Mouse (Mus musculus): ENCODE measurements around the gene Pkmyt1. TPM values are rescaled to one million over a fixed set of nuclear protein-coding genes. Genes with fewer than 3 reads are reported as not detected.

Pkmyt1 gene
- polyA plus RNA-seq (2014; fragmentation: Nextera tagmentation; extraction: Ambion mirVana) = 27.2 and 28.1 TPM in 2 replicates

DNA sequence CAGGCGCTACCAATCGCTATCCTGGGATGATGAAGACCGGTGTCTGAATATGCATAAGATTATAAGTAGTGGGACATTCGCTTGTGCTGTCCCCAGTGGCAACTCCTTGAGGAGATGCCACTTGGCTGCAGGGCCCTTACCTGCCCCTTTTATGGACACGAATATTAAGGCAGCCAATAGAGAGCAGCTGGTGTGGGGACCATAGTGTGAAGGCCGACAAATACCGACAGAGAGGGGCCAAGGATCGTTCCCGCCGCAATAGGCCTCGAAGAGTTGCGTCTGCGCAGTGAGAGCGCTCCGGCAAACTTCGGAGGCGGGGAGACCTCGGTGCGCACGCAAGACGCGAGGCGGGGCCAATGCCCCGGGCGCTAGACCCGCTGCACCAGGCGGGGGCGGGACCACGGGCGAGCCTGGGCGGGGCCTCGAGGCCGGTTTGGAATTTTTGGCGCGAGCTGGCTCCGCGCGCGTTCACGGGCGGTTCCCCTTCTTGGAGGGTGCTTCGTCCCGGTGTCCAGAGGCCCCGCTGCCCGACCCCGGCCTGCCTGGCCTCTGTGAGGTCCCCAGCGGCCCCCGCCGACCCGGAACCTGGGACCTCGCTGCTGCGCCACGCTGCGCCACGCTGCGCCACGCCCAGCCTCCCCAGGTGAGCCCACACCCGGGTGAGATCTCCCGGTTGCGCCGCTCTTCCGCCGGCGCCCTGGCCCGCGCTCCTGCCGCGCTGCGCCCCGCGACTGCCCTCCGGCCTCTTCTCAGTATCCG, at the start of gene Pkmyt1:
Pkmyt1 (plus strand) TSS at position 338 of the 759 bp plus-strand sequence.
- H3K27me3 ChIP-seq (ENCODE audit: control insufficient read depth, insufficient read depth, low read length) = no peaks in the 10 kb centered on the region
- ATAC-seq (ENCODE audit: insufficient number of reproducible peaks, insufficient read depth, low FRiP score, low read depth) = peak; percentile 93

GRCm38 (mm10) chr17:23676473-23677031, 49.6 kb upstream of the Pkmyt1 start:
- H3K4me3 ChIP-seq (ENCODE audit: control insufficient read depth in 1 of 2, insufficient read depth in 1 of 2, low read depth in 1 of 2, low read length in 2 of 2) = peak overlapping the region; percentile 72 to 95
- H3K36me3 ChIP-seq (ENCODE audit: control insufficient read depth, insufficient read depth, low read length) = no peaks in the 10 kb centered on the region
- peak overlapping the region; percentile 85 for H3K4me2 ChIP-seq (ENCODE audit: low read length)
- H3K4me1 ChIP-seq (ENCODE audit: control insufficient read depth in 2 of 2, insufficient read depth in 2 of 2, low read length in 2 of 2) = peaks cover 18 to 40% of the 10 kb centered on the region in 2 experiments
- peak overlapping the region; percentile 91 for H3K9ac ChIP-seq (ENCODE audit: low read length)
- ATAC-seq (ENCODE audit: insufficient number of reproducible peaks, insufficient read depth, low FRiP score, low read depth) = peak; percentile 48
- H3K9me3 ChIP-seq (ENCODE audit: control insufficient read depth, low read length) = no peaks in the 10 kb centered on the region
- peaks cover 39% of the 10 kb centered on the region for H3K27me3 ChIP-seq (ENCODE audit: control insufficient read depth, insufficient read depth, low read length)
- under 1% methylated on average over 37 of the region's 37 CpGs for WGBS
- H3K27ac ChIP-seq (replicated peaks in 1 of 2; ENCODE audit: control insufficient read depth in 1 of 2, insufficient read depth in 1 of 2, low read depth in 2 of 2, low read length in 2 of 2) = peak overlapping the region; percentile 97 to 99

More for the DNA sequence above, at the start of gene Pkmyt1:
- Histone ChIP-seq H3K4me3 (ENCODE audit: control insufficient read depth in 1 of 2, insufficient read depth in 1 of 2, low read depth in 1 of 2, low read length in 2 of 2) (peak within 1 kb of the TSS; percentile 88 to 100), H3K9me3 (ENCODE audit: control insufficient read depth, low read length) (no peaks in the 10 kb centered on the region), H3K36me3 (ENCODE audit: control insufficient read depth, insufficient read depth, low read length) (no peaks in the 10 kb centered on the region), H3K9ac (ENCODE audit: low read length) (peak within 1 kb of the TSS; percentile 87), H3K4me1 (ENCODE audit: control insufficient read depth in 2 of 2, insufficient read depth in 2 of 2, low read length in 2 of 2) (peaks cover 4 to 9% of the 10 kb centered on the region in 2 experiments; a peak in 3 of 4 replicates), H3K27ac (replicated peaks in 1 of 2; ENCODE audit: control insufficient read depth in 1 of 2, insufficient read depth in 1 of 2, low read depth in 2 of 2, low read length in 2 of 2) (peak within 1 kb of the TSS; percentile 88 to 91), H3K4me2 (ENCODE audit: low read length) (peak within 1 kb of the TSS; percentile 75)
- 2% methylated on average over 72 of the region's 73 CpGs for WGBS

- peak; percentile 26; the same call in 1 of the 2 replicates for ATAC-seq (ENCODE audit: insufficient number of reproducible peaks, insufficient read depth, low FRiP score, low read depth)
- Histone ChIP-seq H3K27me3 (ENCODE audit: control insufficient read depth, insufficient read depth, low read length) (peaks cover 46% of the 10 kb centered on the region), H3K4me1 (ENCODE audit: control insufficient read depth in 2 of 2, insufficient read depth in 2 of 2, low read length in 2 of 2) (peaks cover 18 to 40% of the 10 kb centered on the region in 2 experiments), H3K27ac (replicated peaks in 1 of 2; ENCODE audit: control insufficient read depth in 1 of 2, insufficient read depth in 1 of 2, low read depth in 2 of 2, low read length in 2 of 2) (peak within 1 kb of the TSS; percentile 97 to 99), H3K9ac (ENCODE audit: low read length) (peak within 1 kb of the TSS; percentile 91), H3K9me3 (ENCODE audit: control insufficient read depth, low read length) (no peaks in the 10 kb centered on the region), H3K4me3 (ENCODE audit: control insufficient read depth in 1 of 2, insufficient read depth in 1 of 2, low read depth in 1 of 2, low read length in 2 of 2) (peak within 1 kb of the TSS; percentile 72 to 95), H3K36me3 (ENCODE audit: control insufficient read depth, insufficient read depth, low read length) (no peaks in the 10 kb centered on the region), H3K4me2 (ENCODE audit: low read length) (peak within 1 kb of the TSS; percentile 85)
- WGBS = under 1% methylated on average over 34 of the region's 34 CpGs
These were observed 48.9 kb upstream of the Pkmyt1 start, which contains the start of gene Tnfrsf12a for GRCm38 (mm10) chr17:23677236-23677679. Gene Tnfrsf12a, minus strand, starts transcription at chr17:23677468.

- Histone ChIP-seq H3K9me3 (ENCODE audit: control insufficient read depth, low read length) (no peaks in the 10 kb centered on the region), H3K4me1 (ENCODE audit: control insufficient read depth in 2 of 2, insufficient read depth in 2 of 2, low read length in 2 of 2) (peaks cover 16 to 31% of the 10 kb centered on the region in 2 experiments), H3K36me3 (ENCODE audit: control insufficient read depth, insufficient read depth, low read length) (no peaks in the 10 kb centered on the region), H3K4me3 (ENCODE audit: control insufficient read depth in 1 of 2, insufficient read depth in 1 of 2, low read depth in 1 of 2, low read length in 2 of 2) (peak within 1 kb of the TSS; percentile 11 to 20; a peak in 2 of 4 replicates), H3K27me3 (ENCODE audit: control insufficient read depth, insufficient read depth, low read length) (peaks cover 66% of the 10 kb centered on the region), H3K4me2 (ENCODE audit: low read length) (peak within 1 kb of the TSS; percentile 53), H3K9ac (ENCODE audit: low read length) (no peak within 1 kb of the TSS), H3K27ac (replicated peaks in 1 of 2; ENCODE audit: control insufficient read depth in 1 of 2, insufficient read depth in 1 of 2, low read depth in 2 of 2, low read length in 2 of 2) (no peak within 1 kb of the TSS)
- 3% methylated on average over 38 of the region's 38 CpGs for WGBS
- no peak for ATAC-seq (ENCODE audit: insufficient number of reproducible peaks, insufficient read depth, low FRiP score, low read depth)
These were observed 46.9 kb upstream of the Pkmyt1 start, which contains the start of gene Cldn6 for GRCm38 (mm10) chr17:23679127-23679835. Gene Cldn6, plus strand, starts transcription at chr17:23679249.

DNA sequence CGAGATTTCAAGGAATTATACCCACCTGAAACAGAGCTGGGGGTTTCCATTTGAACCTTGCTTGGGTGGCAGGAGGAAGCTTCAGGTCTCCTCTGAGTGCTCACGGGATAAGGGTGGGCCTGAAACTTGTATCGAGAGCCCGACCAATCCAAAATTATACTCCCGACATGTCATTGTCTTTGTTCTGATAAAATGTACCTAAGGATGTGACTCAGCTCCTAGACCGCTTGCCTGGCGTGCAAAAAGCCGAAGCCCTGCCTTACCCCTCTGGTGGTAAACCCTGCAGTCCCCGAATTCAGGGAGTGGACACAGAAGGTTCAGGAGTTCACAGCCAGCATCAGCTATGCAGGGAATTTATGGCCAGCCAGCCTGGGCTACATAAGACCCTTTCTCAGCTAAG, 45.8 kb upstream of the Pkmyt1 start:
- H3K27ac ChIP-seq (replicated peaks in 1 of 2; ENCODE audit: control insufficient read depth in 1 of 2, insufficient read depth in 1 of 2, low read depth in 2 of 2, low read length in 2 of 2) = no peak overlapping the region
- H3K36me3 ChIP-seq (ENCODE audit: control insufficient read depth, insufficient read depth, low read length) = no peaks in the 10 kb centered on the region
- peaks cover 77% of the 10 kb centered on the region for H3K27me3 ChIP-seq (ENCODE audit: control insufficient read depth, insufficient read depth, low read length)
- peaks cover 9 to 22% of the 10 kb centered on the region in 2 experiments for H3K4me1 ChIP-seq (ENCODE audit: control insufficient read depth in 2 of 2, insufficient read depth in 2 of 2, low read length in 2 of 2)
- H3K9me3 ChIP-seq (ENCODE audit: control insufficient read depth, low read length) = no peaks in the 10 kb centered on the region
- H3K4me2 ChIP-seq (ENCODE audit: low read length) = no peak overlapping the region
- WGBS = 68% methylated on average over 9 of the region's 9 CpGs
- no peak overlapping the region for H3K4me3 ChIP-seq (ENCODE audit: control insufficient read depth in 1 of 2, insufficient read depth in 1 of 2, low read depth in 1 of 2, low read length in 2 of 2)
- no peak for ATAC-seq (ENCODE audit: insufficient number of reproducible peaks, insufficient read depth, low FRiP score, low read depth)
- no peak overlapping the region for H3K9ac ChIP-seq (ENCODE audit: low read length)

DNA sequence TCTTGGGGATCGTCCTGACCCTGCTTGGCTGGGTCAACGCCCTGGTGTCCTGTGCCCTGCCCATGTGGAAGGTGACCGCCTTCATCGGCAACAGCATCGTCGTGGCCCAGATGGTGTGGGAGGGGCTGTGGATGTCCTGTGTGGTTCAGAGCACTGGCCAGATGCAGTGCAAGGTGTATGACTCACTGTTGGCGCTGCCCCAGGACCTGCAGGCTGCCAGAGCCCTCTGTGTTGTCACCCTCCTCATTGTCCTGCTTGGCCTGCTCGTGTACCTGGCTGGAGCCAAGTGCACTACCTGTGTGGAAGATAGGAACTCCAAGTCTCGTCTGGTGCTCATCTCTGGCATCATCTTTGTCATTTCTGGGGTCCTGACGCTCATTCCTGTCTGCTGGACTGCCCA, 45.0 kb upstream of the Pkmyt1 start:
- Histone ChIP-seq H3K4me1 (ENCODE audit: control insufficient read depth in 2 of 2, insufficient read depth in 2 of 2, low read length in 2 of 2) (peaks cover 5 to 15% of the 10 kb centered on the region in 2 experiments; a peak in 3 of 4 replicates), H3K4me2 (ENCODE audit: low read length) (no peak overlapping the region), H3K4me3 (ENCODE audit: control insufficient read depth in 1 of 2, insufficient read depth in 1 of 2, low read depth in 1 of 2, low read length in 2 of 2) (no peak overlapping the region), H3K9ac (ENCODE audit: low read length) (no peak overlapping the region), H3K27me3 (ENCODE audit: control insufficient read depth, insufficient read depth, low read length) (peaks cover 77% of the 10 kb centered on the region), H3K9me3 (ENCODE audit: control insufficient read depth, low read length) (no peaks in the 10 kb centered on the region), H3K36me3 (ENCODE audit: control insufficient read depth, insufficient read depth, low read length) (no peaks in the 10 kb centered on the region), H3K27ac (replicated peaks in 1 of 2; ENCODE audit: control insufficient read depth in 1 of 2, insufficient read depth in 1 of 2, low read depth in 2 of 2, low read length in 2 of 2) (no peak overlapping the region)
- WGBS = 63% methylated on average over 10 of the region's 10 CpGs
- no peak for ATAC-seq (ENCODE audit: insufficient number of reproducible peaks, insufficient read depth, low FRiP score, low read depth)

- ATAC-seq (ENCODE audit: insufficient number of reproducible peaks, insufficient read depth, low FRiP score, low read depth) = no peak
- H3K4me1 ChIP-seq (ENCODE audit: control insufficient read depth in 2 of 2, insufficient read depth in 2 of 2, low read length in 2 of 2) = peaks cover 5 to 11% of the 10 kb centered on the region in 2 experiments; a peak in 2 of 4 replicates
- no peaks in the 10 kb centered on the region for H3K9me3 ChIP-seq (ENCODE audit: control insufficient read depth, low read length)
- H3K4me3 ChIP-seq (ENCODE audit: control insufficient read depth in 1 of 2, insufficient read depth in 1 of 2, low read depth in 1 of 2, low read length in 2 of 2) = no peak overlapping the region
- no peak overlapping the region for H3K4me2 ChIP-seq (ENCODE audit: low read length)
- no peak overlapping the region for H3K9ac ChIP-seq (ENCODE audit: low read length)
- no peak overlapping the region for H3K27ac ChIP-seq (replicated peaks in 1 of 2; ENCODE audit: control insufficient read depth in 1 of 2, insufficient read depth in 1 of 2, low read depth in 2 of 2, low read length in 2 of 2)
- H3K36me3 ChIP-seq (ENCODE audit: control insufficient read depth, insufficient read depth, low read length) = no peaks in the 10 kb centered on the region
- 43% methylated on average over 4 of the region's 4 CpGs for WGBS
- peaks cover 77% of the 10 kb centered on the region for H3K27me3 ChIP-seq (ENCODE audit: control insufficient read depth, insufficient read depth, low read length)
These were observed 44.0 kb upstream of the Pkmyt1 start for GRCm38 (mm10) chr17:23682092-23682491.
